Comparison of ENCODE assay signal across 15 mouse cellular contexts in the genomic region with DNA sequence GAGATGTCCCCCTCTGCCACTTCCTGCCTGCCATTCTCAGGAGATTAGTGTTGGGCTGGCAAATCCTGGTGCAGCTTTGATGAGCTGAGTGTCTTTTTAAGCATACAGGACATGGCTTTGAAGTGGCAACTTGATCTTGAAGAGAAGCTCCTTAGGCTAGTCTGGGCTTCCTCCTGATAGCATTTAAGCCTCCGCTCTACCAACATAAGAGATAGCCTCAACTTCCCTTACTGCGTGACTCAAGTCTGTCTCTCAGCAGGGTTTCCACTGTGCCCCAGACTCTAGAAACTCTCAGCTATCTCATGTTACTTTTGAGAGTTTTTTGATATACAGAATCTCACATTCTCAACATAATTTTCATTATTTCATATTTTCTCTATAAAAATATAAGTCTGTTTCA.
"Had no signal": no experiment of that assay in that cellular context is flagged by ENCODE, and none has a peak within 500 bp of the region (broad histone marks: within the 10 kb centered on the region; RNA-seq: fewer than 3 reads in every experiment).

No protein-coding gene starts in this region.

- H3K27ac ChIP-seq: neural tube, embryonic 13.5 days; neural tube, embryonic 15.5 days; stomach, embryonic 15.5 days; stomach, postnatal 0 days had no signal

- H3K27me3 ChIP-seq: neural tube, embryonic 13.5 days; neural tube, embryonic 15.5 days; stomach, embryonic 15.5 days had no signal

- H3K9ac ChIP-seq: neural tube, embryonic 13.5 days; neural tube, embryonic 15.5 days; stomach, embryonic 15.5 days had no signal

- H3K36me3 ChIP-seq: neural tube, embryonic 13.5 days; neural tube, embryonic 15.5 days had no signal

- H3K4me3 ChIP-seq: neural tube, embryonic 13.5 days; neural tube, embryonic 15.5 days; stomach, embryonic 15.5 days had no signal

- H3K9me3 ChIP-seq: neural tube, embryonic 13.5 days; neural tube, embryonic 15.5 days; stomach, embryonic 15.5 days had no signal

- H3K4me1 ChIP-seq: stomach, embryonic 15.5 days had no signal

- H3K4me2 ChIP-seq: neural tube, embryonic 13.5 days; neural tube, embryonic 15.5 days; stomach, embryonic 15.5 days had no signal

- DNase-seq: retina, postnatal 1 day; right cerebral cortex, adult 18-20 months; right cerebral cortex, postnatal 14 days; right cerebral cortex, postnatal 25 days; right cerebral cortex, postnatal 4 days; spleen, adult 18-20 months; thymus, adult 18-20 months; thymus, adult 2 months; thymus, postnatal 14 days; thymus, postnatal 36 days; thymus, postnatal 4 days had no signal
